Mouse (Mus musculus) neutrophil, adult 5-6 weeks (primary cell): ENCODE measurements at regions not wholly inside any gene's neighbourhood (a gene's known extent, or its start where the extent isn't known, plus 50 kb on each side); places are given as distances from the start of the nearest gene placed in this dataset.
A peak's percentile ranks its signal among the peaks of the same experiment; 100 is the strongest.
"Not testable (repeated sequence)": the region's sequence is repeated elsewhere in the genome, so short reads cannot be mapped to it uniquely, and the experiment has no call there.

Experiments used
- ATAC-seq: fragments of 151-379, 151-347 bp; 2 replicates; pipeline ENCODE4 v1.8.0; 2017; ENCODE audit warnings: mild to moderate bottlenecking, moderate TSS enrichment; ENCODE audit not compliant: insufficient number of reproducible peaks, poor library complexity, low FRiP score, severe bottlenecking; ENCODE audit errors: extremely low read depth

GRCm38 (mm10) chr12:74825664-74826063 lies 351.5 kb downstream of the Kcnh5 start:
- no peak for ATAC-seq

GRCm38 (mm10) chr12:74824735-74825494 lies 352.2 kb downstream of the Kcnh5 start:
- no peak for ATAC-seq

GRCm38 (mm10) chr12:74816181-74816580 lies 361.0 kb downstream of the Kcnh5 start:
- not testable (repeated sequence) for ATAC-seq

- not testable (repeated sequence) for ATAC-seq
Observed at GRCm38 (mm10) chr12:74808571-74808970, 368.6 kb downstream of the Kcnh5 start.

GRCm38 (mm10) chr12:74807926-74808325 lies 369.2 kb downstream of the Kcnh5 start:
- ATAC-seq, result not testable (repeated sequence)

GRCm38 (mm10) chr12:74803740-74804512 lies 373.2 kb downstream of the Kcnh5 start:
- peak; percentile 82 for ATAC-seq

- ATAC-seq, result no peak
Observed at GRCm38 (mm10) chr12:74792036-74792435, 385.1 kb downstream of the Kcnh5 start.

GRCm38 (mm10) chr12:74762284-74762683 lies 414.8 kb downstream of the Kcnh5 start:
- no peak for ATAC-seq

GRCm38 (mm10) chr12:74745051-74745450 lies 428.9 kb upstream of the Gm11042 start:
- no peak for ATAC-seq

- ATAC-seq, result no peak
Observed at GRCm38 (mm10) chr12:74728866-74729265, 412.7 kb upstream of the Gm11042 start.

- no peak for ATAC-seq
Observed at GRCm38 (mm10) chr12:74679149-74679548, 363.0 kb upstream of the Gm11042 start.

- no peak for ATAC-seq
Observed at GRCm38 (mm10) chr12:74677835-74678234, 361.6 kb upstream of the Gm11042 start.

- no peak for ATAC-seq
Observed at GRCm38 (mm10) chr12:74658406-74658805, 342.2 kb upstream of the Gm11042 start.

GRCm38 (mm10) chr12:74657036-74657648 lies 340.9 kb upstream of the Gm11042 start:
- no peak for ATAC-seq

- no peak for ATAC-seq
Observed at GRCm38 (mm10) chr12:74651256-74651655, 335.1 kb upstream of the Gm11042 start.

GRCm38 (mm10) chr12:74632827-74633226 lies 316.6 kb upstream of the Gm11042 start:
- no peak for ATAC-seq

GRCm38 (mm10) chr12:74595208-74595607 lies 279.0 kb upstream of the Gm11042 start:
- no peak for ATAC-seq

GRCm38 (mm10) chr12:74554599-74554998 lies 238.4 kb upstream of the Gm11042 start:
- no peak for ATAC-seq

- ATAC-seq, result no peak
Observed at GRCm38 (mm10) chr12:74544172-74544571, 228.0 kb upstream of the Gm11042 start.

GRCm38 (mm10) chr12:74534882-74535281 lies 218.7 kb upstream of the Gm11042 start:
- no peak for ATAC-seq
